Mouse (Mus musculus): Measurements from ENCODE around the gene Timm29.

- peak; percentile 29 for TF ChIP-seq CTCF (IDR thresholded peaks at IDR 0.05)
- no peak for TF ChIP-seq EP300 (IDR thresholded peaks at IDR 0.05)
Observed at GRCm38 (mm10) chr9:21545351-21545915, 47.1 kb upstream of the Timm29 start.
